Mouse (Mus musculus) liver, embryonic 14.5 days (tissue): ENCODE data around the gene Adamts4. TPM values are rescaled to one million over a fixed set of nuclear protein-coding genes. Genes with fewer than 3 reads are reported as not detected.

Source experiments
- ATAC-seq: fragments of 200-750 bp; cut with Nextera tagmentation; 2 replicates; pipeline ENCODE4 v1.8.0; 2017; ENCODE audit warnings: moderate number of reproducible peaks, mild to moderate bottlenecking, moderate library complexity; ENCODE audit not compliant: insufficient read depth
- DNase-seq, 3 experiments: peaks; one replicate each; pipeline ENCODE4 v3.0.0-alpha.2; 2012 to 2013; ENCODE audit warnings: low read depth in 3 of 3, low spot score in 3 of 3
- H3K27ac ChIP-seq: fragments of 300-500 bp; sonication (generic); 2 replicates; pipeline ENCODE4 v1.5.1; 2014; ENCODE audit warnings: moderate library complexity, mild to moderate bottlenecking, control low read depth, inconsistent platforms
- H3K27me3 ChIP-seq: fragments of 300-500 bp; sonication (generic); 2 replicates; pipeline ENCODE4 v1.6.1; 2014; ENCODE audit warnings: mild to moderate bottlenecking, low read length, moderate library complexity; ENCODE audit not compliant: control insufficient read depth, insufficient read depth
- H3K36me3 ChIP-seq: fragments of 300-500 bp; sonication (generic); replicated peaks from 2 replicates; pipeline ENCODE4 v1.6.1; 2014; ENCODE audit warnings: low read depth; ENCODE audit not compliant: control insufficient read depth, insufficient read depth
- H3K4me1 ChIP-seq, 2 experiments: fragments of 200-500 bp in 1 of 2; fragments of 300-500 bp in 1 of 2; sonication (generic) in 1 of 2; replicated peaks; 2 replicates each; pipeline ENCODE4 v1.6.1; 2012 to 2014; ENCODE audit warnings: antibody characterized with exemption in 1 of 2, inconsistent platforms in 1 of 2, low read length in 1 of 2; ENCODE audit not compliant: control insufficient read depth in 2 of 2, insufficient read depth in 2 of 2
- H3K4me2 ChIP-seq: fragments of 300-500 bp; sonication (generic); 2 replicates; pipeline ENCODE4 v1.6.1; 2014; ENCODE audit warnings: low read depth, mild to moderate bottlenecking, control low read depth, moderate library complexity
- H3K4me3 ChIP-seq, 2 experiments: fragments of 200-500 bp in 1 of 2; fragments of 300-500 bp in 1 of 2; sonication (generic) in 1 of 2; 2 replicates each; pipeline ENCODE4 v1.5.1; 2012 to 2014; ENCODE audit warnings: low read depth in 2 of 2, low read length in 2 of 2, mild to moderate bottlenecking in 2 of 2, control low read depth in 1 of 2, inconsistent platforms in 1 of 2, moderate library complexity in 1 of 2; ENCODE audit not compliant: insufficient read depth in 1 of 2
- H3K9ac ChIP-seq: fragments of 300-500 bp; sonication (generic); replicated peaks from 2 replicates; pipeline ENCODE4 v1.6.1; 2014; ENCODE audit warnings: mild to moderate bottlenecking, control low read depth, moderate library complexity
- H3K9me3 ChIP-seq: fragments of 300-500 bp; sonication (generic); 2 replicates; pipeline ENCODE4 v1.6.1; 2016; ENCODE audit warnings: low read length, mixed read lengths; ENCODE audit not compliant: control insufficient read depth
- CTCF ChIP-seq: IDR thresholded peaks from 2 replicates; pipeline ENCODE4 v1.5.1; 2016; ENCODE audit warnings: antibody characterized with exemption, low read depth, control low read depth
- EP300 ChIP-seq: IDR thresholded peaks from 2 replicates; pipeline ENCODE4 v1.6.1; 2016; ENCODE audit warnings: antibody characterized with exemption, low read depth
- WGBS: fragments of 180-500 bp; shearing (Covaris S2); extraction: QIAGEN DNeasy Blood & Tissue Kit; methylation state at CpG from one replicate; pipeline ENCODE4 v1.1.7; 2014; ENCODE audit not compliant: insufficient replicate concordance; 5-methylcytosine and 5-hydroxymethylcytosine counted together
- polyA plus RNA-seq, 2 experiments: library from polyadenylated mRNA; depleted of rRNA in 1 of 2; stranded (reverse) in 1 of 2; unstranded in 1 of 2; fragments of >200 nt; fragmentation: Nextera tagmentation in 1 of 2; extraction: Ambion mirVana in 1 of 2; gene quantifications; 2 replicates each; pipeline versions ENCODE4 v1.2.1 to v1.2.3; 2012 to 2014

Gene Adamts4
- polyA plus RNA-seq, 2 experiments: 0.13 to 0.17 TPM

GRCm38 (mm10) chr1:171234126-171234525, 16.1 kb upstream of the Adamts4 start, which contains the start of gene Fcer1g:
Gene Fcer1g, minus strand, starts transcription at chr1:171234365.
- Histone ChIP-seq H3K9ac (0 out of 2 replicates have a peak within 1 kb of the TSS, but pooled peaks have one; percentile 27), H3K4me2 (peak within 1 kb of the TSS; percentile 30), H3K4me3 (peak within 1 kb of the TSS; percentile 25 to 42), H3K9me3 (no peaks in the 10 kb centered on the region), H3K36me3 (peaks cover 37% of the 10 kb centered on the region), H3K4me1 (peaks cover 12 to 24% of the 10 kb centered on the region in 2 experiments), H3K27ac (peak within 1 kb of the TSS; percentile 23), H3K27me3 (no peaks in the 10 kb centered on the region)
- ATAC-seq (no peak), DNase-seq (no peak)
- WGBS: 24% methylated on average over 14 of the region's 14 CpGs
- no peak for TF ChIP-seq CTCF
- no peak for TF ChIP-seq EP300

DNA sequence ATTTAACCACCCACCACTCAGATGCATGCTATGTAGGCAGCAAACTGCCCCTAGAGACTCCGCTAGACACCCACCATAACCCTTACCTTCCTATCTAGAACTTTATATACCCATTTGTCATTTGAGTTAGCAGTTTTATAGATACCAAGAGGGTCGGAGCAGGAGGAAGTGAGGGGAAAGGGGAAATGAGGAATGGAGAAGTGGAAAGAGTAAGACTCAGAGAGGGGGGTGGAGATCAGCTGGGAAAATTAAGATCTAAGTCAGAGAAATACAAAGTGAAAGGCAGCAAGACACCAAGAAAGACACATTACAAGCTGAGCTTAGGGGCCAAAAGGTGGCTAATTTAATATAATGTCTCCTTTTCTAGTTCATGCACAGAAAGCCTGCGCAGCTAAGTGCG, 15.7 kb upstream of the Adamts4 start:
- no peak for ATAC-seq

DNA sequence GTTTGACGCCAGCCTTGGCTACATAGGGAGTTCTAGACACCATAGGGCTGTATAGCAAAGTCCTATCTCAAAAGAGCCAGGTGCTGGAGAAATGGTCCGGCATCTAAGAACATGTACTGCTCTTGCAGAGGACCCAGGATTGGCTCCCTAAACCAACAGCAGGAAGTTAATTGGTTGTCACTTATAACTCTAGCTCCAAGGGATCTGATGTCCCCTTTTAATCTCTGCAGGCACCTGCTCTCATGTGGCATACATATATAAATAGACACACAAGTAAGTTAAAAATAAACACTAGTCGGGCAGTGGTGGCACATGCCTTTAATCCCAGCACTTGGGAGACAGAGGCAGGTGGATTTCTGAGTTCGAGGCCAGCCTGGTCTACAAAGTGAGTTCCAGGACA, 14.4 kb upstream of the Adamts4 start:
- Histone ChIP-seq H3K4me1 (peaks cover 12 to 22% of the 10 kb centered on the region in 2 experiments), H3K9me3 (no peaks in the 10 kb centered on the region), H3K27ac (no peak overlapping the region), H3K36me3 (peaks cover 39% of the 10 kb centered on the region), H3K27me3 (no peaks in the 10 kb centered on the region), H3K9ac (no peak overlapping the region), H3K4me3 (no peak overlapping the region), H3K4me2 (no peak overlapping the region)
- no peak for DNase-seq
- ATAC-seq: no peak
- TF ChIP-seq CTCF (no peak), EP300 (no peak)
- 62% methylated on average over 3 of the region's 4 CpGs for WGBS

More for the DNA sequence above, 15.7 kb upstream of the Adamts4 start:
- H3K27me3 ChIP-seq: no peaks in the 10 kb centered on the region
- no peak overlapping the region for H3K27ac ChIP-seq
- peaks cover 12 to 24% of the 10 kb centered on the region in 2 experiments for H3K4me1 ChIP-seq
- no peak overlapping the region; the same call in 1 of the 2 replicates for H3K4me2 ChIP-seq
- 66% methylated on average over 4 of the region's 4 CpGs for WGBS
- peaks cover 39% of the 10 kb centered on the region for H3K36me3 ChIP-seq
- DNase-seq: no peak
- H3K9me3 ChIP-seq: no peaks in the 10 kb centered on the region
- H3K4me3 ChIP-seq: no peak overlapping the region
- no peak overlapping the region for H3K9ac ChIP-seq
- TF ChIP-seq EP300 (no peak), CTCF (no peak)

DNA sequence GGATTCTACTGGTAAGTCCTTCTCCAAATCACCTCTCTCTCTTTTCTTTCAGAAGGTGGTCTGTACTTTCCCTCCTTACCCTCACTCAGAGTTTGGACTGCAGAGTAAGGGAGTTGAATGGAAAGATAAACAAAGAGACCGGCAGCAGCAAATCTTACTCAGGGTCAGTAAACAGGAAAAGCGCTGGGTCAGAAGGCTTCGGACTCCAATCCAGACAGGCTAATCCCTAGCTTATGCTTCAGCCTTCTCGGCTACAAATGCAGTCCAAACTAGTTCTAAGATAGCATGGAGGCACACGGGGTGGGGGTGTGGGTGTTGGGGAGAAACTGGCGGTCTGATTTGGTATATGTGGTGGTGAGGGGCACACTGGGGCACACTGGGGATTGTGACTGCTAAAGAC, 12.8 kb upstream of the Adamts4 start:
- H3K4me1 ChIP-seq: peaks cover 10 to 13% of the 10 kb centered on the region in 2 experiments
- WGBS: 75% methylated on average over 6 of the region's 6 CpGs
- H3K4me2 ChIP-seq: no peak overlapping the region
- H3K9ac ChIP-seq: no peak overlapping the region
- H3K36me3 ChIP-seq: peaks cover 43% of the 10 kb centered on the region
- ATAC-seq (no peak), DNase-seq (no peak)
- H3K4me3 ChIP-seq: no peak overlapping the region
- H3K9me3 ChIP-seq: no peaks in the 10 kb centered on the region
- no peaks in the 10 kb centered on the region for H3K27me3 ChIP-seq
- H3K27ac ChIP-seq: no peak overlapping the region
- no peak for TF ChIP-seq CTCF
- no peak for TF ChIP-seq EP300

- Histone ChIP-seq H3K9ac (no peak overlapping the region), H3K4me3 (no peak overlapping the region), H3K27me3 (no peaks in the 10 kb centered on the region), H3K4me1 (peaks cover 2 to 3% of the 10 kb centered on the region in 2 experiments; a peak in 3 of 4 replicates), H3K27ac (no peak overlapping the region), H3K36me3 (peaks cover 47% of the 10 kb centered on the region), H3K4me2 (no peak overlapping the region), H3K9me3 (no peaks in the 10 kb centered on the region)
- TF ChIP-seq CTCF (peak; percentile 95), EP300 (no peak)
- ATAC-seq (0 out of 2 replicates have a peak, but pooled peaks have one; percentile 32), DNase-seq (peak in 1 of 3 experiments; percentile 49)
- 65% methylated on average over 14 of the region's 14 CpGs for WGBS
Observed at GRCm38 (mm10) chr1:171238463-171238862, 11.8 kb upstream of the Adamts4 start.
